Mouse (Mus musculus): ENCODE results near the gene Olfr564. TPM values are rescaled to one million over a fixed set of nuclear protein-coding genes. Genes with fewer than 3 reads are reported as not detected.

Gene Olfr564
- total RNA-seq (2021) = not detected
- long read RNA-seq, experiment 1 = 0 reads
- long read RNA-seq, experiment 2 = 0 reads

- H3K27ac ChIP-seq = no peak within 1 kb of the TSS
These were observed at the start of gene Olfr564 for GRCm38 (mm10) chr7:102803180-102803579. Gene Olfr564, plus strand, starts transcription at chr7:102803480.

GRCm38 (mm10) chr7:102759266-102759665 is 44.0 kb upstream of the Olfr564 start, which contains the start of the genes Olfr560 and Olfr78:
Gene Olfr560, minus strand, starts transcription at chr7:102759366.
Gene Olfr78, minus strand, starts transcription at chr7:102759471.
- no peak for TF ChIP-seq CTCF (conservative IDR thresholded peaks at IDR 0.05)
- Histone ChIP-seq H3K27ac (no peak within 1 kb of the TSS), H3K4me3 (no peak within 1 kb of the TSS)
- no peak for DNase-seq (ENCODE audit: low spot score in 2 of 2)

More at GRCm38 (mm10) chr7:102803180-102803579, at the start of gene Olfr564:
- no peak for DNase-seq (ENCODE audit: low spot score in 2 of 2)
- no peak for TF ChIP-seq CTCF (conservative IDR thresholded peaks at IDR 0.05)
- H3K4me3 ChIP-seq = no peak within 1 kb of the TSS

- DNase-seq (ENCODE audit: low spot score in 2 of 2) = no peak
- Histone ChIP-seq H3K27ac (no peak within 1 kb of the TSS), H3K4me3 (no peak within 1 kb of the TSS)
- no peak for TF ChIP-seq CTCF (conservative IDR thresholded peaks at IDR 0.05)
These were observed 32.4 kb upstream of the Olfr564 start, which contains the start of gene Olfr561 for GRCm38 (mm10) chr7:102770921-102771320. Gene Olfr561, plus strand, starts transcription at chr7:102771221.

Other genes starting within 250 kb of the Olfr564 start
- gene Trim21, start 238.0 kb upstream of the Olfr564 start, total RNA-seq (2021) = 1 to 10 TPM; 3.0 to 5.1 TPM
- gene Olfr550, start 232.0 kb upstream of the Olfr564 start, total RNA-seq (2021) = 1 to 10 TPM; 1.9 TPM
- gene Olfr551, start 211.6 kb upstream of the Olfr564 start, total RNA-seq (2021) = not detected
- gene Olfr552, start 205.7 kb upstream of the Olfr564 start, total RNA-seq (2021) = under 1 TPM; 0.15 to 0.28 TPM
- not detected for gene Olfr553, start 185.3 kb upstream of the Olfr564 start, total RNA-seq (2021)
- not detected for gene Olfr554, start 165.0 kb upstream of the Olfr564 start, total RNA-seq (2021)
- gene Olfr555, start 144.7 kb upstream of the Olfr564 start, total RNA-seq (2021) = not detected
- not detected for gene Olfr556, start 138.6 kb upstream of the Olfr564 start, total RNA-seq (2021)
- 1 to 10 TPM; 7.1 to 7.2 TPM for gene Trim68, start 116.2 kb upstream of the Olfr564 start, total RNA-seq (2021)
- gene Olfr557, start 107.6 kb upstream of the Olfr564 start, total RNA-seq (2021) = not detected
- under 1 TPM; 0.15 to 0.46 TPM for gene Olfr558, start 101.3 kb upstream of the Olfr564 start, total RNA-seq (2021)
- not detected for gene Olfr33, start 84.4 kb upstream of the Olfr564 start, total RNA-seq (2021)
- not detected for gene Olfr559, start 76.0 kb upstream of the Olfr564 start, total RNA-seq (2021)
- not detected for gene Olfr560, start 44.1 kb upstream of the Olfr564 start, total RNA-seq (2021)
- gene Olfr78, start 44.0 kb upstream of the Olfr564 start, total RNA-seq (2021) = under 1 TPM; 0.25 to 0.36 TPM
- gene Olfr561, start 32.3 kb upstream of the Olfr564 start, total RNA-seq (2021) = not detected
- gene Olfr566, start 55.3 kb downstream of the Olfr564 start, total RNA-seq (2021) = not detected
- gene Olfr568, start 73.6 kb downstream of the Olfr564 start, total RNA-seq (2021) = not detected
- gene Olfr569, start 87.4 kb downstream of the Olfr564 start, total RNA-seq (2021) = not detected
- not detected for gene Olfr570, start 91.1 kb downstream of the Olfr564 start, total RNA-seq (2021)
- not detected for gene Olfr571, start 114.1 kb downstream of the Olfr564 start, total RNA-seq (2021)
- not detected for gene Olfr572, start 120.9 kb downstream of the Olfr564 start, total RNA-seq (2021)
- gene Olfr573-ps1, start 139.1 kb downstream of the Olfr564 start, total RNA-seq (2021) = not detected
- gene Olfr574, start 145.0 kb downstream of the Olfr564 start, total RNA-seq (2021) = not detected
- not detected for gene Olfr575, start 155.3 kb downstream of the Olfr564 start, total RNA-seq (2021)
- gene Olfr576, start 159.2 kb downstream of the Olfr564 start, total RNA-seq (2021) = not detected
- not detected for gene Olfr577, start 172.5 kb downstream of the Olfr564 start, total RNA-seq (2021)
- gene Olfr578, start 185.8 kb downstream of the Olfr564 start, total RNA-seq (2021) = not detected
- gene Olfr582, start 234.5 kb downstream of the Olfr564 start, total RNA-seq (2021) = not detected
- gene Olfr583, start 247.8 kb downstream of the Olfr564 start, total RNA-seq (2021) = not detected